Mouse (Mus musculus) left cerebral cortex, adult 11 months (tissue): ENCODE results near the gene Zfp57.
"Not testable (repeated sequence)": the region's sequence is repeated elsewhere in the genome, so short reads cannot be mapped to it uniquely, and the experiment has no call there.

ENCODE experiments used
- DNase-seq: peaks from one replicate; pipeline ENCODE4 v3.0.0; 2022; ENCODE audit warnings: low spot score

Gene Zfp57

DNA sequence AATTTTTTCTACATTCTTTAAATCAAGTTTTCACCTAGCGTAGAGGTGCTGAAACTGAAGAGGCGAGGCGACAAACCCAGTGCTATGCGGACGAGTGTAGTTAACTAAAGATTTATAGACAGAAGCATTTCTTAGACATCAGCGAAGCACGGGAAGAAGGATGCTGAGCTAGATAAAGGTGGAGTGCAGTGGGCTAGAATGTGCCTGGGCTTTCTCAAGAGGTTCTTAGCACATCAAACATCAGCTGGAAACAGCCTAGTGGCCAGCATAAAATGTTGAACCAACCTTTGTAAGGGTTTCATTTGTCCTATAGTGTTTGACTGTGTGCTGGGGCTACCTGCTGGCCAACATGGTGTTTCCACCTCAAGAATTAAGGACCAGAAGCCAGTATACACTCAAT, at the start of gene Zfp57:
TSS of gene Zfp57 (plus strand) at position 301 of the 400 bp plus-strand sequence.
- DNase-seq = no peak

DNA sequence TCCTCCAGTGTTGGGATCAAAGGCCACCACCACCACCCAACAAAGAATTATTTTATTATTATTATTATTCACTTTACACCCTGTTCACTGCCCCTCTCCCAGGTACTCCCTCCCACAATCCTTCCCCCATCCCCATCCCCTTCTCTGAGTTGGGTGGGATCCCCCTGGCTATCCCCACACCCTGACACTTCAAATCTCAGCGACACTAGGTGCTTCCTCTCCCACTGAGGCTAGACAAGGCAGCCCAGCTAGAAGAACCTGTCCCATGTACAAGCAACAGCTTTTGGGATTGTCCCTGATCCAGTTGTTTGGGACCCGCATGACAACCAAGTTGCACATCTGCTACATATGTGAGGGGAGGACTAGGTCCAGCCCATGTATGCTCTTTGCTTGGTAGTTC, 48.3 kb upstream of the Zfp57 start:
- DNase-seq = no peak

DNA sequence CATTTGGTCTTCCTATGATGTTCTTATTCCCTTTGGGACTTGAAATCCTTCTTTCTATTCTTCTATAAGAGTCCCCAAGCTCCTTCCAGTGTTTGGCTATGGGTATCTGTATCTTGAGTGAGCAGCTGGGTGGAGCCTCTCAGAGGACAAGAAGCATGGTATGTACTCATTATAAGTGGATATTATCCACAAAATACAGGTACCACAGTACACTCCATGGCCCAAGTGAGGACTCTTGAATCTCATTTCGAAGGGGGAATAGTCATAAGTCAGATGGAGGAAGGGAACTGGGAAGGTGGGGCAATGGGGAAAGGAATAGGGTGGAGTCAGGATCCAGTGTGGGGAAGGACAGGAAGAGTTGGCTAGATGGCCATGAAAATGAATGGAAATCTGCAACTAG, 47.9 kb upstream of the Zfp57 start:
- DNase-seq = no peak

DNA sequence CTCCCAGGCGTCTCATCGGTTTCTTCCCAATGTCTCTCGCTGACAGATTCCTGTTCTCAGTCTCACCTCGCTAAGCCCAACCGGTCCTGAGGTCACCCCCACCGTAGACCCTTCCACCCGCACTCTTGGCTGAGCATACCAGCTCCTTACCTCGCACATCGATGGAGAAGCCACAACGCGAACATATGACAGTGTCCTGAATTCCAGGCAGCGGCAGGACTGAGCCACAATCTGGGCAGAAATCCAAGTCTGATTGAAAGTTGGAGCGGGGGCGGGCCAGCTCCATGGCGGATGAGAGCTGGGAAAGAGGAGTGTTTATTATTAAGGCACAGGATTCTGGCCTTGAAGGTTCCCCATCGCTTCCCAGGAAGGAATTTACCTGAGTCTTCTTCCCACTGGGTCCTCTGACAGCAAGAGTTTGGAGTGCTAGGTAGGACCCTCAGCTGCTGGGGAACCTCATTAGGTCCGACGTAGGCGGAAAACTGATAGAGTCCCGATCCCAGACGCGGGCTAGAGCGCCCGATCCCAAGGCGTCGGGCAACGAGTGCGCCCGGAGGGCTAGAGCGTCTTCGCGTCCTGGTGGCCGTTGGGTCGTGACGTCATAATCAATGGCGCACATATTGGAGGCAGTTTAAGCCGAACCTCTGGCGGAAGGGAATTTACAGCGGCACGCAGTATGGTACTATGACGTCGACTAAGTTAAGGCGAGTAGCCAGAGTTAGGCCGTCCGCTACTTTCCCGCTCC, 42.8 kb upstream of the Zfp57 start, which contains the start of the genes Znrd1 and Znrd1as:
TSS of gene Znrd1 (minus strand) at position 561 of the 745 bp plus-strand sequence.
TSS of gene Znrd1as (plus strand) at position 594 of the 745 bp plus-strand sequence.
- DNase-seq = peak; percentile 95

DNA sequence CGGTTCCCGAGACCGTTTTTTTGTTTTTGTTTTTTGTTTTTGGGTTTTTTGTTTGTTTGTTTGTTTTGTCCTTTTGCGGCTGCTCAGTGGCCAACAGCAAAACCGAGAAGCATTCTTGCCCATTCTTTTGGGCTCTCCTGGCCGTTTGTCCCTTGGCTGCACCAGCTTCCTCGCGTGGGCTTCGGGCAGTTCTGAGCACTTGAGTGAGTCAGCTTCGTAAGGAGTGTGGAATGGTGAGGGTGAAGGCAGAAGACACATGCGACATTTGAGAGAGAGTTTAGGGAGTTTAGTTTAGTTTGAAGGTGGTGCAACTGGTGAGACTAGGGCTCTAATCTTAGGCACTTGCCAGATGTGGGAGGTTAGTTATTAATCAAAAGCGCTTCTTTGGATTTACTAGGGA, 42.1 kb upstream of the Zfp57 start:
- no peak for DNase-seq

DNA sequence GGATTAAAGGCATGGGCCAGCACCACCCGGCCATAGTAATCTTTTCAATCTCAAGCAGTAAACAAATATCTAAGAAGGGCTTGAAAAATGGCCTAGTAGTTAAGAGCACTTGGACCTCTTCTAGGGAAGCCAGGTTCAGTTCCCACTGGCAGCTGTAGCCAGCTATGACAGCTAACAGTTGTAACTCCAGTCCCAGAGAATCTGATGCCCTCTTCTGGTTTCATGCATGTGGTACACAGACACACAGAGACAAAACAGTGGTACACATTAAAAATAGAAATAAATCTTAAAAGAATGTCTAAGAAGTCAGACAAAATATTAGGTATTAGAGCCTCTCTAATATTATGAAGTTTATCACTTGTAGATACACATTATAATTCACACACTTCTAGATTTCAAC, 39.8 kb upstream of the Zfp57 start:
- no peak for DNase-seq

DNA sequence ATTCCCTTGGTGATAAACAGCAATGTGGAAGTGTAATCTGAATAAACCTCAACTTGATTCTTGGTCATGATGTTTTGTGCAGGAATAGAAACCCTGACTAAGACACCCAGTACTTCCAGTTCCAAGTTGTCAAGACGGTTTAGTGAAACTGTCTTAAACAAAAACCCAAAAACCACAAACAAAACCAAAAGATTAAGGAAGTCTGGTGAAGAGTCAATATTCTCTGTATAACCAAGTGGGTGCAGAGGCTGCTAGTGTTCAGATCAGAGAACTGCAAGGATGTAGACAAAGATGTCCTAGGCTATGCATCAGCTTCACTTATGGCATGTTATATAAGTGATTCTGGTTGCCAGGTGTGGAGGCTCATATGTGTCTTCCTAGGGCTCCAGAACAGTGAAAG, 34.1 kb upstream of the Zfp57 start:
- DNase-seq = no peak

DNA sequence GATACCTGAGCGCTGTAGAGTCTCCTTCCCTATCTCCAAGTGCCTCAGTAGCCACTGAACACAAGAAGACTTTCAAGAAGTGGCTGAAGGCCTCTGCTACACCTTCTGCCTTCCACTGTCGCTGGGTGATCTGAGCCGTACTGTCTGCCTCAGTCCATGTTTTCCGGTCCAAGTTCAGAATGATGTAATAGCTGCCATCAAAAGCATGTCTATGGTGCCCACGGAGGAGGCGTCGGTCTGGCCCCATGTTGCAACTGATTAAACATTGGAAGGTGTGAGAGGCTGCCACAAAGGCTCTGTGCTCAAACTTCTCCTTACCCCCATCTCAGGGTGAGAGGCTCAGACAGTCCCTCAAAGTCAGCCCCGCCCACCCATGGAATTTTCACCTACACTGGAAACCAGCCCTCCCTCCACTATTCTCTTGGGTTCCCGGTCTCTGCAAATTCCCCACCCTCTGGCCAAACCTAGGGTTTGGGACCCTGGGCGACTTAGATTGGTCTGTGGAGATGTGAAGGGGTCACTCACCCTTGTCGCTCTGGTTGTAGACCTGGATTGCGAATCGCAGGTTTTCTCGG, 30.6 kb upstream of the Zfp57 start:
- no peak for DNase-seq

DNA sequence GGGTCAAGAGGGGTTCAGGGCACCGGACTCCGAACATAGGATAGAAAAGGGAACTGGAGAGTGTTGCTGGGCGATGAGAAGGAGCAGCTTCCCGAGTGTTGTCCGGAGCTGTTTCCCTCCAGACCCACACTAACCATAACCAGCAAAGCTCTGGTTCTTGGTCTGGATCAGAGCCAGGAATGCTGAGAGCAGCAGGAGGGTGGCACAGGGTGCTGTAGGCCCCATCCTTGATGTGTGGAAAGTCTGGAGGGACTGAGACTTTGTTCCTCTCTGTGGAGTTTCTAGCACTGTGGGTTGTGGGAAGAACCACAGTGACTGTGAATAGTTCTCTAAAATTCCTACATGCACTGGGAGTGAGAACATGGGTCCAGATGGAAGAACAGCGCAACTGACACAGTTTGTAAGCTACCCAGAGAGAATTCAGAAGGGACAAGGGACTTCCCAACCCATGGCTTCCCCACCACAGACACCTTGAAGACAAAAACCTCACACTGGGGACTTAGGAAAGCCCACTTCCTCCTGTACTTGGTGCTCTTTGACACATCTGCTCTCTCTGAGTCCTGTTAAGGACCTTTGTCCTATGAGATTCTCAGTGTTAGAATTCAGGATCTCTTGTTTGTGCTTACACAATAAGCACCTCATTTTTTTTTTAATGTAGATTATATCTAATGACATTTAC, 29.7 kb upstream of the Zfp57 start:
- DNase-seq = no peak

DNA sequence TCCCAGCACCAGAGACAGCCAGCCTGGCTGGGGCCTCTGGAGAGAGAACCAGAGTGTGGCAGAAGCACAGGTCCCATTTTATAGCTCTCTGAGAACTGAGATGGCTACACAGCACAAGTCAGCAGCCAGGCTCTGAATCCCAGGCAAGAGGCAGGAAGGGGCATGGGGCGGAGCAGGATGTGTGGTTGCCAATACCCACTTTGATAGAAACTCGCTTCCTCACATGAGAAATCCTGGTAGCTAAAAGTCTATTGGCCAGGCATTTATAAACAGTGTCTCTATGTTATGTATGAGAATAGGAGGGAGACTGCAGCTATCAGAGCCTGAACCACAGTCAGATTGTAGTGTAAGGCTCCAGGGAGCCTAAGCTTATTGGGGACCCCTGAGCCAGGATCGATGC, 28.2 kb upstream of the Zfp57 start:
- DNase-seq = no peak

DNA sequence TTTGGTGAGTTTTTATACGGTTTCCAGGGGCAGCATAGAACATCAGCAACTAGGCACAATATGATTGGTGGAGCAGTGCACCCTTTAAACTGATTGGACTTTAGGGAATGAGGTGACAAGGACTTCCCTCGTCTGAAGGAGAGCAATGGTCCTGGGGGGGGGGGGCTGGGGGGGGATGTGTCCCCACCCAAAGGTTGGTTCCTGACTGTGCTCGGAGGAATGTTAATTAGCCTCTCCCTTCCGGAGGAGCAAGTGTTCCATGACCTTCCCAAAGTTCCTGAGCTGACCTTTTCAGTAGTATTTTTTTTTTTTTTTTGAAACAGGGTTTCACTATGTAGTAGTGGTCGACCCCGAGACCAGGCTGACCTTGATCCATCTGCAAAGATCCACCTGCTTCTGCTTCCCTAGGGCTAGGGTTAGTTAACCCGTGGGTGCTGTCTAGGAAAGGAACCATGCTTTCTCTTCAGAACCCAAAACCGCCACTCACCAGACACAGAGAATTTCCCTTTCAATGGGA, 27.6 kb upstream of the Zfp57 start:
- no peak for DNase-seq

DNA sequence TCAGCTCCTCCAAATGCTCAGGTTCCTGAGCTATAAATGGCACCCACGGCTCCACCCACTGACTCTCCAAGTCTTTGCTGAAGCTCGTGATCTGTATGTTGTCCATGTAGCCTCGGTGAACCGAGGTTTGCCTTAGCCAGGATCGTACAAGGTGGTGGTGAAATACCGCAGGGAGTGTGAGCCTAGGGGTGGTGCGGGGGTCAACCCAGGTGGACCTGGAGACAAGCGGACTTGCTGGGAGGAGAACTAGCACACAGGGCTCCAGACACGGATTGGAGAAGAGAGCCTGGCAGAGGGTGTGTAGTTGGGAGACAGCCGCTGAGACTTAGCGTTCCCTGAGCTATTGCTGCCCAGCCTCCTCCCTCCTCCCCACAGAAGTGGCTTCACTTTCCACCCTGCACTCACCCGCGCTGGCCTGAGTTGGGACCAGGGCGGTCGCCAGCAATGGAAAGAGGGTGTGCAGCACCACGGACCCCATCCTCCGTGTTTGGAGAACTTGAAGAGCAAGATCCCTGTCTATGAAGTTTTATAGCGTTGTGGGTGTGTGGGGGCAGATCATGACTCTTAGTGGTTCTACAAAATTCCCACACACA, 19.6 kb upstream of the Zfp57 start, which contains the start of gene 2410137M14Rik:
TSS of gene 2410137M14Rik (minus strand) at position 17 of the 593 bp plus-strand sequence.
- no peak for DNase-seq

DNA sequence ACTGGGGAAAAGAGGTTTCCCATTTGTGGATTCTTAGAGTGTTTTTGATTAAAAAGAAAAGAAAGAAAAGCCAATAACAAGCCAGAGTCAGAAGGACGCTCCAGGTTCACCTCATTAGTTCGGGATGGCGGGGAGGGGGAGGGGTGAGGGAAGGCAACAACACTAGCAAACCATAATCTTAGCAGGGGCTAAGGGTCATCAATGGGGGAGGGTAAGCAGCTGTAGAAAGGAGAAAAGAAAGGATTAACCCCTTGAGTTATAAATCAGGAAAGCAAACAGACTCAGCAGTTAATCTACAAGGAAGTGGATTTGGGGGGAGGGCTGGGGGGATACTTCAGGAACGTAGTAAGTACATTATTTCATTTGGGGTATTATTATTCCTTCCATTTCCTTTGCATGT, 19.1 kb upstream of the Zfp57 start:
- DNase-seq = no peak

DNA sequence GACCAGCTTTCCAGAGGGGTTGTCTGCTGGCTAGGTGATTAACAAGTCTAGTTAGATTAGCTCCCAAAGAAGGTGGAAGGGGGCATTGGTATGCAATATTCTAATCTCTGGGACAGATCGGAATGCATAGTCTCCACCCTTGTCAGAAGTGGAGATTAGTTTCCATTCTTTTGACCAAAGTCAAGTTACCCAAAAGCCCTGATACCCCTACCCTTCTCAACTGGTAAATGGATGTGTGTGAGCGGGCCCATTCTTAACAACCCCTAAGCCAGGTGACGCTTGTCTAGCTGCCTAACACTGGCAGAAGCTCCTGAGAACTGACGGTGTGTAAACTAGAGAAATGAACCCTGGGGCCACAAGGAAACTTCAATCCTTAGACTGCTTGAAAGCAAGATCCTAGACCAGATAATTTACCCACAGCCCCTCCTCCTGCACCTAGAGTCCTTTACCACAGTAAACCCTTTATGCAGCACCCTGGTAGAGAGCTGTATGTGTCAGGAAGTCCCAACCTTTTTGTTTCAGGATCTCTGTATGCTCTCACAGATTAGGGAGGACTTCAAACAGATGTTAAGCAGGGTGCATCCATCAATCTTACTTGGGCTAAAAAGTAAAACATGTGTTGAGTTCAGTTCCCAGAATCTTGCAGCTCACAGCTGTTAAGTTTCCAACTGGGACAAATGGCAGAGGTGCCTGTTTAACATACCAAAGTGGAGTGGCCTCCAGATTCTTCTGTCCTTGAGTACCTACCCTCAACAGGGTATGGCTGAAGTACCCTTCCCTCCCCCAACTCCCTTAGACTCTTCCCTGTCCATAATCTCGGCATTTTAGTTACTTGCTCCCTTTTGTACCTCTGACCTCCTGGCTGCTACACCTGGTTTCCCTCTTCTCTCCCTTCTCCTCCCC, 18.5 kb upstream of the Zfp57 start:
- no peak for DNase-seq

DNA sequence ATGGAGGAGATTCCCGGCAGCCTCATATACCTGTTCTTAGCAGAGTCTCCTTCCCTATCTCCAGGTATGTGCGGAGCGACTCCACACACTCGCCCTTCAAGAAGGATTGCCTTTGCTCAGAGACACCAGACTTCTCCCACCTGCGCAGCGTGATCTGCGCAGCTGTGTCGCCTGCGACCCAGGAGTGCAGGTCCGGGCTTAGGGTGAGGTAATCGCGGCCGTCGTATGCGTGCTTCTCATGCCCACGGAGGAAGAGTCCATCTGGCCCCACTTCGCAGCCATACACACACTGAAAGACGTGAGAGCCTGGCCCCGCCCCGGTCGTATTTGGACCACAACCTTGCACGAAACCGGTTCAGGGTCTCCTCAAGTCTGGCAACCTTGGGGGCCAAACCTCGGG, 12.5 kb upstream of the Zfp57 start:
- no peak for DNase-seq

DNA sequence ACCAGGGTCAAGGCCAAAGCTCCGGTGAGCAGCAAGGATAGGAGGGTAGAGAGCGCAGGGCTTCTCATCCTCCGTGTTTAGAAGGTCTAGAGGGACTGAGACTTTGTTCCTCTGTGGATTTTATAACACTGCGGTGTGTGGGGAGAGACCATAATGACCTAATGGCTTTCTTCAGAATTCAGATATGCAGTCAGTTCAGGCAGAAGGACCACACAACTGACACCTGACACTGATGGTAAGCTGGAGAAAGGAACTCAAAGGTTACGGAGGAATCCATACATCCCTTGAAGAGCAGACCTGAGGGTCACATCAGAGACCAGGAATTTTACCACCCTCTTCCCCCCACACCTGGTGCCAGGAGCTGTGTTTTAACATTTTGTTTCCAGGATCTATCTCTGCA, 11.5 kb upstream of the Zfp57 start, which contains the start of gene H2-M5:
TSS of gene H2-M5 (minus strand) at position 101 of the 400 bp plus-strand sequence.
- no peak for DNase-seq

DNA sequence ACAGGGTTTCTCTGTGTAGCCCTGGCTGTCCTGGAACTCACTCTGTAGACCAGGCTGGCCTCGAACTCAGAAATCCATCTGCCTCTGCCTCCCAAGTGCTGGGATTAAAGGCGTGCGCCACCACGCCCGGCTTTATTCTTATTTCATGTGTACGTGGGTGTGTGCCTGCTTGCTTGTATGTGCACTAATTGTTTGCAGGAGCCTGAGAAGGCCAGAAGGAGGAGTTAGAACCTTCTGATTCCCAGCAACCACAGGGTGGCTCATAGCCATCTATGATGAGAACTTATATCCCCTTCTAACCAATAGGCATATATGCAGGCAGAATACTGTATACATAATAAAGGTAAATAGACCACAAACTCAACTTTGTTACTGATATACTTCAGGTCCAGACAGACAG, 10.3 kb upstream of the Zfp57 start:
- not testable (repeated sequence) for DNase-seq

DNA sequence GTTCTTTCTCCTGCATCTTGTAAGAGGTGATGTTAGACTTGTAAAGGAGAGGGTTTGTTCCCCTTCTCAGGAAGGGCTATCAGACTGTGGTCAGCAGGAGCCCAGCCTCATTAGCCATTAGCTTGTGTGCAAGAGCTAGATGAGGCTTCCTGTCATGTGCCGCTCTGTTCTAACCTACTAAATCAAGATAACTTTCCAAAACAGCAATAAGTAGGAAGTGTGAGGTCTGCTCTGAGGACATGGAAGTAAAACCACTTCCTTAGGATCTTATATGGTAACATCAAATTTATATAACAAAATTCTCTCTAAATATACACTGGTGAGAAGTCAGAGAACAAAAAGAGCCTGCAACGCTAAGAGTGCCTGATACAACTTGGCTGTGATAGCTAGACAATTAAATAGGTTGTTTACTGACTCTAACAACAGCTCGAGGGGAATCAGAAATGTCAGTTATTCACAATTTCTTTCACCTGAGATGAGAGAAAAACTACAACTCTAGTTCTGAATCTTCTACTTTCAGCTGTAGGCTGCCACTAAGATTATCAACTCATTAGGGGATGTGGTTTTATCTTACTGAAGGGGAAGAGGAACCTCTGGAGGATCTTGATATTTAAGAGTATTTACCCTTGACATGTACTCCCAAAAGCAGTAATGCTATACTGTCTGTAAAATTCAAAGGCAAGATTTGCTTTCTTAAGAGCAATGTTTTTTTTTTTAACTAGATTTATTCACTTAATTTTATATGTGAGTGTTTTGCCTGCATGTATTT, 8.4 kb upstream of the Zfp57 start:
- DNase-seq = no peak

DNA sequence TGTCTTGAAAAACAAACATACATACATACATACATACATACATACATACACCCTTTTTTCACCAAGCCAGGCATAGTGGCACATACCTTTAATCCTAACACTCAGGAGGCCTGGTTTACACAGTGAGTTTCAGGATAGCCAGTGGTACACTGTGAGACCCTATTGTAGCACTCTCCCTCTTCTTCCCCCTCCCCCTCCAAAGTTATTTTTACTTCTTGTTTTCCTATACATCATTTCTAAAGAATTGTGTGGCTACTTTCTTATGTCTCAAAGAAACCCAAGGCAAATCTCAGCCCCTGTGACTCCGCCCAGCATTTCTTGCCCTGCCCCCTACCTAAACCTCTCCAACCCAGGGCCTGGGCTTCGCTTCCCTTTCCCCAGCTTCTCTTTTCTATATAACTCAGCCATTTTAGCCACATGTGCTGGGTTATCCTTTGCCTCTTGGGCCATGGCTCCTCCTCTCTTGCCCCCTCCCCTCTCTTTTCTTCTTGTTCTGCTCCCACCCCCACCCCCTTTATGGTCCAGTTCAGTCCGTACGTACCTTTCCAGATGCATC, 7.1 kb upstream of the Zfp57 start:
- DNase-seq = no peak

DNA sequence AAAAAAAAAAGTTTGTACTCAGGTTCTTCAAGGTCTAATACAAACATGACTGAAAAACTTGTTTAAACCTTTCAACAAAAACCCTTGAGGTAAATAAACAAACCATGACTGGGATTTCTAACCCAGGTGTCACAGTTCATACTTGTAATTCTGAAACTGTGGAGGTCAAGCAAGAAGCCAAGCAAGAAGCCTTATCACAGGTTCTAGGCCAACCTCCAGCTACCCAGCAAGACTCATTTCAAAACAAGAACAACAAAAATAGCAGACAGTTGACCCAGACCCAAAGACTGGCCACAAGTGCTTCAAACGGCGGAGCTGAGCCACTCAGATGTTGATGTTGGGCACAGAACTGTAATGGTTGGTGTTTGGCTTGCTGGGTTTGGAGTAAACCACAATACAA, 6.4 kb upstream of the Zfp57 start:
- DNase-seq = no peak
